Mouse (Mus musculus) frontal cortex, postnatal 10 days (tissue): ENCODE data around the gene Lrch4.

Experiments used
- DNase-seq, 2 experiments: peaks; one replicate each; pipeline ENCODE4 v3.0.0; 2022; ENCODE audit warnings: low spot score in 2 of 2, mixed read lengths in 1 of 2

Lrch4 gene

DNA sequence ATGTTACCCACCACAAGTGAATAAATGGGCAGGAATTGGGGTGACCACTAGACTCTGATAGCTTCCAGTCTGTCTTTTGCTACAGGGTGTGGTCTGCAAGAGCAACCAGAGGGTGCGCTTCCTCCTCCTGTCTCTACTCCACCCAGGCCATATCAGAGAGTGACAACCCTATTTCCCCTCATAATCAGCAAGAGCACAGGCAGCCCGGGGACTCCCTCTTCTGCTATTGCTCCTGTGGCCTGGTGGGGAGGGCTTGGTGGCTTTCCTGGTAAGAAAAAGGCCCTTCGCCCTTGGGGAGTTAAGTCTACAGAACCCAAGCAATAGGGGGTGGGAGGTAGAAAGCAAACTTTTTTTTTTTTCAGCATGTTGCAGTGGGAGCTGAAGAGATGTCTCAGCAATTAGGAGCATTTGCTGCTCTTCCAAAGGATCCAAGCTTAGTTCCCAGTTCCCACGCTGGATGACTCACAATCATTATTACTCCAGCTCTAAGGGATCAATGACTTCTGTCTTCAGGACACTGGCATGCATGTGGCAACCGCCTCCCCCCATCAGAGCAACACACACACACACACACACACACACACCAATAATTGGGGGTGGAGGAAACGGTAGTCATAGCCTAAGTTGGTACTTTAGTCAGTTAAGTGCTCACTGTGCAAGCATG, 57.3 kb downstream of the Lrch4 start:
- DNase-seq, result no peak

DNA sequence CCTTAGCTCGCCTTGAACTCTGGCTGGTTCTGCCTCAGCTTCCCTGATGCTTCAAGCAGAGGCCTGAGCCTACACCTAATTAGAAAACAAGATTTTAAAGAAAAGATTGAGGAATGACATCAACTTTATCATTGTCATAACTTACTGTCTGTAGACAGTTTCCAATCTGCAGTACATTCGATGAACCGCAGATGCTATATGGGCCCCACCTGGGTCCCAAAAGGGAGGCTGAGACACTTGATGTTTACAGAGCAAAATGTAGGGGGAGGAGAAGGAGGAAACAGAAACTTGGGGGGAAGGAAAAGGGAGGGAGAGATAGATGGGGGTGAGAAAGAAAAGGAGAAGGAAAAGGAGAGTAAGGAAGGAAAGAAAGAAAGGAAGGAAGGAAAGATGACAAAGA, 61.1 kb downstream of the Lrch4 start:
- no peak for DNase-seq

- no peak for DNase-seq
Observed at GRCm38 (mm10) chr5:137690531-137690930, 61.6 kb downstream of the Lrch4 start.
